Mouse (Mus musculus) heart, adult 9 months (tissue): ENCODE results near the gene Prrc2a.
A peak's percentile ranks its signal among the peaks of the same experiment; 100 is the strongest.

ENCODE experiments used
- DNase-seq, 2 experiments: peaks; one replicate each; pipeline ENCODE4 v3.0.0; 2022; ENCODE audit warnings: low spot score in 2 of 2

The Prrc2a gene

DNA sequence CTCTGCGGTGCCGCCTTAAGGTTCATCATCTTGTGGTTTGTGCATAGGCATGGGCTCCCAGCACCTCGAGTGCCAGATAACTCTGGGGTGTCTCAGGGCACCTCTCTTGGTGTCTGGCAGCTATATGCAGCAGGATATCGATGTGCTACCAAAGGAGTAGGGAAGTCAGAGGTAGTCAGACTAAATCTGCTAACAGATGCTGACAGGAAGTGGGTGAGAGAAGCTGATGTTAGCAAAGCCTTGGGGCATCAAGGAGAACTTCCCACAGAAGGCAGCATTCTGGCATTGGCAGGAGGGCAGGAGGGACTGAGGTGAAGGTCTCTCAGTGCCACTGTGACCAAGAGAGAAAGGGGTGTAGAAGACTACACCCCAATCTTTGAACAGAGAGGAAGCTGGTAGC, 25.4 kb upstream of the Prrc2a start:
- no peak for DNase-seq

- DNase-seq: no peak
Observed at GRCm38 (mm10) chr17:35189186-35189585, 24.5 kb upstream of the Prrc2a start.

- DNase-seq: no peak
Observed at GRCm38 (mm10) chr17:35187959-35188610, 23.4 kb upstream of the Prrc2a start, which contains the start of gene Lst1. Lst1 (minus strand) TSS chr17:35188439.

DNA sequence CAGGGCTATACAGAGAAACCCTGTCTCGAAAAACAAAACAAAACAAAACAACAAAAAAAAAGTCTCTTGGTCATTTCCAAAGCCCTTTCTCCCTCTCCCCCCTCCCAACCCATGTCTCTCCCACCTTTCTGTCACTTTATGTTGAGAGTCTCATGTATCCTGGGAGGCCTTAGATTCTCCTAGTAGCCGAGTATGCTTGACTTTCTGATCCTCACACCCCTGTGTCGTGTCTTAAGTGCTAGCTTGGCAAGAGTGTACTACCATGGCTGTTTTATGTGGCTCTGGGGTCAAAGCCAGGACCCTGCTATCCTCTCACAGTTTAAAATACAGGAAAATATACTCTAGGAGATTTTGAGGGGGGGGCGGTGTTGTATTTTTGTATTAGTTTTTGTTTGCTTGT, 22.6 kb upstream of the Prrc2a start:
- DNase-seq: no peak

- no peak for DNase-seq
Observed at GRCm38 (mm10) chr17:35186681-35187080, 22.0 kb upstream of the Prrc2a start.

GRCm38 (mm10) chr17:35185639-35186611, 21.2 kb upstream of the Prrc2a start:
- peak in 1 of 2 experiments; percentile 73 for DNase-seq

DNA sequence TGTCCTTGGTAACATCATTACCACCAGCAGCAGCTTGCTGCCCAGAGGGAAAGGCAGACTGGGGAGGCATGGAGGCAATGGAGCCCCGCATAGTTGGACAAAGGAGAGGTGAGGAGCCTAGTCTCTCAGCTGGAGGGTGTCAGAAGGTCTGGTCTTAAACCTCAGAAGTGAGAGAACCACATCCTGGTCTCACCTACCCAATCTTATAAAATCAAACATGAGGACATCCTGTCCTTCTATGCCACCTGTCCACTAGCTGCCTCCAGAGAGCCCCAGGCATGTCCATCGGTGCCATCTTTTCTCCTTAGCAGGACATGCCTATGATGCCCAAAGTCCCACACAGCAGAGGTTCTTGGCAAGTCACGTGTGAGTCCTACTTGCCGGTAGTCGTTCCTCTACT, 15.4 kb upstream of the Prrc2a start:
- DNase-seq: no peak

GRCm38 (mm10) chr17:35178528-35178927, 13.8 kb upstream of the Prrc2a start:
- DNase-seq: peak in 1 of 2 experiments; percentile 74

- no peak for DNase-seq
Observed at GRCm38 (mm10) chr17:35175968-35176367, 11.3 kb upstream of the Prrc2a start, which contains the start of gene Aif1. Aif1 (minus strand) TSS chr17:35176068.

- no peak for DNase-seq
Observed at GRCm38 (mm10) chr17:35175382-35175781, 10.7 kb upstream of the Prrc2a start.

DNA sequence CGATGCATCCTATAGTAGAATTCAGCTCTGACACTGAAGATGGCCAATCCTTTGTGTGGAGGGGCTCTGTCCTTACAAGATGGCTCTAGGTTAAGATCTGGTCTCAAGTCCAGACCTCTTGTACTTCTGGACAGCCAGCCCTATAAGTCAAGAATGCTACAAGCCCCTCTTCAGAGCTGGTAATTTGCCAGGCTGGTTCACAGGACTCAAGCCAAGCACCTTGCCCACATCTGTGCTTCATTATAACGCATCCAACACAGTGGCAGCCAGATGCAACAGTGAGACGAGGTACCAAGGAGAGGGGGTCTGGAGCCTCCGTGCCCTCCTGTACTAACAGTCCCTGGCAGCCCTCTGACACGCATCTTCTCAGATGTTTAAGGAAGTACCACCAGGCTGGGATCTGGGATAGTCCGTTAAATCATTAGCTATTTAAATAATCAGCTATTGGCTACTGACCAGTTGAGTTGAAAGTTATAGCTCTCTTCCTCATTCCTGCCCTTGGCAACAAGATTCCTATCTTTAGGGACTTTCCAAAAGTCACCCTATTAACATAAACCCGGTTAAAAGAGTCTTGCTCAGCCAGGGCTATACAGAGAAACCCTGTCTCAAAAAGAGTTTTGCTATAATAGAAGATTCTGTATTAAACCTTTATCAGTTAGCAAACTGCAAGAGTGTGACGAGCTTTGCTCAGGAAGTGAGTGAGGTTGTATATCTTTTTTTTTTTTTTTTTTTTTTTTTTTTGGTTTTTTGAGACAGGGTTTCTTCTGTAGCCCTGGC, 9.7 kb upstream of the Prrc2a start:
- no peak for DNase-seq

GRCm38 (mm10) chr17:35173329-35173728, 8.6 kb upstream of the Prrc2a start:
- no peak for DNase-seq

DNA sequence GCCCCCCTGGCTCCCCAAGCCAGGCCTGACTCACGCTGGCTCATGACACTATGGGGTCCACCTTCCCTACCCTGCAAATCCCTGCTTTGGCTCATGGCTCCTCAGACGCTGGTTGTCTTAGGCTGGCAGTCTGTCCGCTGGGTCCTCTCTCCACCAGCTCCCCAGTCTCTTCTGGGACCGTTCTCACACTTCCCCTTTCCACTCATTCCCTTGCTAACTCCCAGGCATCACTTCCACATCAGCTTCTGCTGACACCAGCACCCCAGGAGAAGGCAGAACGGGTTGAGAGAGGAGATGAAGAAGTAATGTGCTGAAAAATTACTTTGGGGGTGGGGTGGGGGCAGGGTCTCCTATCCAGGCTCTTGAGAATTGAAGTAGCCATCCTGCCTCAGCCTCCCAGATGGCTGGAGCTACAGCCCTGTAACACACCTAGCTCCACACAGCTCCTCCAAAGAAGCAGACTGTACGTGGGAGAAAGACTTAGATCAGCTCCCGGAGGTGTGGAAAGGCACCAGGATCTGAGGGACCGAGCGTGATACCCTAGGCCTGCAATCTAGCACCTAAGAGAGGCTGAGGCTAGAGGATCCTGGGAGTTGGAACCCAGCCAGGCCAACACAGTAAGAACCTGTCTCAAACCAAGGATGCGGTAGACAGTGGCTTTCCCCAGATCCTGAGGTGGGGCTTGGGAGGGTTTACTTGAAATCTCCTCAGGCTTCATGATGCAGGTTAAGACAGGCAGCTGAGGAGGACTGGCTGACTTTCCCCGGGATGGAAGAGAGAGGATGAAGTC, 7.9 kb upstream of the Prrc2a start:
- DNase-seq: no peak

- DNase-seq: no peak
Observed at GRCm38 (mm10) chr17:35168541-35169207, 4.0 kb upstream of the Prrc2a start.

GRCm38 (mm10) chr17:35167794-35168193, 3.1 kb upstream of the Prrc2a start:
- no peak for DNase-seq

DNA sequence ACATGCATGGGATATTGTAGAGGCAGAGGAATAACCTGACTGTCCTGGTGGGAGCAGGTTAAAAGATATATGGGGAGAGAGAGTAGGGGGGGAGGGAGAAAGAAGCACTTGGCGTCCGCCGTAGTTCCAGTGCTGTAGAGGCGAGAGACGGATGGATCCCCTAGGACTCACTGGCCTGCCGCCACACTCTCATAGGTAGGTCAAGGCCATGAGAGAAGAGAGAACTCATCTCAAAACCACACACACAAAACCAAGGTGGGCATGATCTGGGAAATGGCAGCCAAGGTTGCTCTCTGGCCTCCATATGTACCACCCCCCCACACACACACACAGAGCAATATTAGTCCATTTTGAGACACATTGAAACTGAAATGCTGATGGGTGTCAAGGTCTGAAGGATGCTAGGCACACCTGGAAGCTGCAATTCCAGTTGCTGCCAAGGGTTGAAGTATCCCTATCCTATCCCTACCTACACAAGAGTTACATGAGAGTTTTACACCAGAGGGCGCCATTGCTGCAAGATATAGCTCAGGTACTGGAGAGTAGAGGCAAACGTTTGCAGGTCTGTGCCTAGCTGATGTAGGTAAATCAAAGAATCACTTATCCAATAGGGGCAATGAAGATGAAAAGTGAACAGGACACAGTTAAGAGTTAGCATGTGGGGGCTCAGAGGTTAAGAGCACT, 1.8 kb upstream of the Prrc2a start:
- peak; percentile 59 to 60 for DNase-seq

GRCm38 (mm10) chr17:35165451-35166155, 906 bp upstream of the Prrc2a start:
- DNase-seq: no peak

DNA sequence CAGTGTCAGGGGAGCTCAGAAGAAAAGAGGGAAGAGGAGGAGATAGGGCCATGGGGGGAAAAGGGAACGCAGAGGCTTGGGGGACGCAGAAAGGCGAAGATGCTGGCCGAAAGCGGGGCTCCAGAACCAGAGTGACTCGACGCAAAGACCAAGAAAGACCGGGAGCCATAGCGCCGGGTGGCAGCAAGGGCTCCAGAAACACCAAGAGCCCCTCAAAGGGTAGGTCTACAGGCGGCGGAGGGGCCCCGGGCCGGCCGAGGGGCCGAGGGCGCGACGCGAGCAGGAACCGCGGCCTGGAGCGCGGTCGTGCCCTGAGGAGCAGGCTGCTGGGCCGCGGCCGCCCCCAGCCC, 504 bp downstream of the Prrc2a start:
- peak in 1 of 2 experiments; percentile 55 for DNase-seq

DNA sequence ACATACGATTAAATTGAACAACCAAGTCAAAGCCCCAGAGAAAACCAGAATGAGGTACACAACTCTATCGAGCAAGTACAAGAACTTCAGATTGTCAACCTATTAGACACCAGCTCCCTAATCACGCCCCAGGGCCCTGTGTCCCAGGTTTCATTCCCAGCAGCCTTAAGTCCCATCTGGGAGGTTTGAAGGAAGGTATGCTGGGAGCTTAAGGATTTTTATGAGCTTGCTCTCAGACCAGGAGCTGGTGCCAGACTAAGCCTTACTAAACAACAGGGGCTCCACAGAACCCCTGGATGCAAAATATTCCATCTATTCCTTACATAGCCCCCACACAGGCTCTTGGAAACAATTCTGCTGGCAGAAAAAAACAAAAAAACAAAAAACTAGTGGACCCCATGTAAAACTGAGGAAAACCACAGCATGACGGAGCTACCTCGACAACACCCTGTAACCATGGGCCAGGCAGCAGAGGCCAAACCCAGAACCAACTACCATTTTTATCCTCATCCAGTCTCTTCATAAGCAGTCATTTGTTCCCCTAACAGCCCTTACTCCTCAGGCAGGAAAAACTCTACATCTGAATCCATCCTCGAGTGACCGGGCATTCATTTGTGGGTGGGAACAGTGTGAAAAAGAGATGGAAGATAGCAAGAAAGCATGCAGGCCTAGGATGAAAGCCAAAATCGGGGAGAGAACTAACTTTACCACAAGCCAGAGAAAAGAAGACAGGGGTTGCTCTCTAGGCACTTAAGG, 1.2 kb downstream of the Prrc2a start:
- DNase-seq: no peak
